Mouse (Mus musculus): ENCODE measurements around the gene Rimbp2. TPM values are rescaled to one million over a fixed set of nuclear protein-coding genes. Genes with fewer than 3 reads are reported as not detected.

Rimbp2 gene
- total RNA-seq, 1 experiment = 1.2 TPM

DNA sequence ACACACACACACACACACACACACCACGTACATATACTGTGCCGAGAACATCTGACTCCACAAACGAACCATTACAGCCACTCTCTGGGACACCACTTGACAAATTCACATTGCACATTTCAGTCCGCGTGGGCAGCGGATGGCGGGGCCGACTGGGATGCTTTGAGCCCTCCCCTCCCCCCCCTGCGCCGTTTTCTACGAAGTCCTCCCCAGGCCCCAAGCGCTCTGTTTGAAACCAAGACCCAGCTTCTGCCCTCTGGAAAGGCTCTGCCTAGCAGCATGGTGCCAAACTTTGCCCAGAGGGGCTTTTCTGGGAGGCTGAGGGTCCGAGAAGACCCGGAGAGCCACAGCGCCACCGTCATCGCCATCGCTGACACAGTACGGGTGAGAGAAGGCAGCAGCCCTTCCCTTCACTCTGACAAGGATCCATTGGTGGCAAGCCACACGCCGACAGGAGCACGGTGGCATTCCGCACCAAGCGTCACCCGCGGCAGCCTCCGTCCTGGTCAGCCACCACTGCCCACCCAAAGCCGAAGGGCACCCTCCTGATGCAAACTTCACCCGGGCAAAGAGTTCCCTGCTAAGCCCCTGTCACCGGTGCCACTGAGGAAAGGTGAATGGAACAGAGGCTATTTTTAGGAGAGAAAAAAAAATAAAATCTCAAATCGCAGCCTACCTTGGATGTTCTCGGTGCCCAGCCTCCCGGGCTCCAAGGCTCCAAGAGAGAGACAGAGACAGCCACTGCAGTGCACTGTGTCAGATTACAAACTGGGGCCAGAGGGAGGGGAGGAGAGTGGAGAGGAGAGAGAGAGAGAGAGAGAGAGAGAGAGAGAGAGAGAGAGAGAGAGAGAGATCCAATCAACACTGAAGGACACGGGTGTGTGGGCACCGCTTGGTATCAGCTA lies 743 bp downstream of the Rimbp2 start:
- Histone ChIP-seq H3K36me3 (ENCODE audit: control insufficient read depth, insufficient read depth, low read length, poor library complexity, severe bottlenecking) (no peaks in the 10 kb centered on the region), H3K9me3 (ENCODE audit: control insufficient read depth, insufficient read depth, low read depth, low read length) (no peaks in the 10 kb centered on the region), H3K9ac (ENCODE audit: insufficient read depth, low read depth, low read length, poor library complexity, severe bottlenecking) (peak overlapping the region; percentile 1; the same call in 1 of the 2 replicates), H3K27ac (ENCODE audit: insufficient read depth, low read depth, low read length, poor library complexity, severe bottlenecking) (no peak overlapping the region), H3K4me1 (ENCODE audit: control insufficient read depth in 2 of 2, insufficient read depth in 2 of 2, low read length in 2 of 2, poor library complexity in 1 of 2) (peaks cover 0 to 5% of the 10 kb centered on the region in 2 experiments; a peak in 1 of 4 replicates), H3K4me3 (ENCODE audit: insufficient read depth in 1 of 2, low read depth in 1 of 2, low read length in 2 of 2, poor library complexity in 1 of 2, severe bottlenecking in 1 of 2) (peak overlapping the region; percentile 37 to 50)
- in situ Hi-C loops (cut with MboI; ENCODE audit: low sequenced_read_pairs in 2 of 2, unreplicated experiment in 2 of 2) = no loop called here
- DNase-seq (ENCODE audit: low read depth, low spot score) = no peak
- TF ChIP-seq MAFK (IDR thresholded peaks at IDR 0.05; ENCODE audit: insufficient read depth, low read depth, low read length) = no peak
- TF ChIP-seq HCFC1 (IDR thresholded peaks at IDR 0.05; ENCODE audit: borderline replicate concordance, insufficient read depth, low read length) = no peak
- TF ChIP-seq ZNF384 (IDR thresholded peaks at IDR 0.05; ENCODE audit: low read depth, low read length) = no peak
- TF ChIP-seq CHD2 (IDR thresholded peaks at IDR 0.05; ENCODE audit: low read depth, low read length) = no peak
- no peak for TF ChIP-seq ZC3H11A (IDR thresholded peaks at IDR 0.05; ENCODE audit: borderline replicate concordance, low read depth, low read length)

DNA sequence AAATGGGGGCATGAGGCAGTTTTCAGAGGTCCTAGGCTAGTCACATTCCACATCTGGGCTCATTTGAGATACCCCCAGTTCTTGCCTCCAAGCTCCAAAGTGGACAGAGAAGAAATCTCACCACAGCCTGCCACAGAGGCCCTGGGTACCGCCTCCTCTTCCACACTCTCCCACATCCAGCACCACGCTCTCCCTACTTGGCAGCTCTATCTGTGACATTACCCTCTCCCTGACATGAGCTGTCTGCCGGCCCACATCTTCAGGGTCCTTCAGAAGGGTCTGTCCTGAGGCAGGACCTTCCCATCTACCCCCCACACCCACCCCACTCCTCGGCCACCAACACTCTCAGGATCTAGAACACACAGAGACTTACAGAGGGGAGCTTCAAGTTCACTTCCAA lies 1.8 kb downstream of the Rimbp2 start:
- H3K9ac ChIP-seq (ENCODE audit: insufficient read depth, low read depth, low read length, poor library complexity, severe bottlenecking) = no peak overlapping the region
- H3K4me3 ChIP-seq (ENCODE audit: insufficient read depth in 1 of 2, low read depth in 1 of 2, low read length in 2 of 2, poor library complexity in 1 of 2, severe bottlenecking in 1 of 2) = no peak overlapping the region
- no peak for DNase-seq (ENCODE audit: low read depth, low spot score)
- in situ Hi-C loops (cut with MboI; ENCODE audit: low sequenced_read_pairs in 2 of 2, unreplicated experiment in 2 of 2) = no loop called here
- no peak for TF ChIP-seq ZC3H11A (IDR thresholded peaks at IDR 0.05; ENCODE audit: borderline replicate concordance, low read depth, low read length)
- no peak for TF ChIP-seq CHD2 (IDR thresholded peaks at IDR 0.05; ENCODE audit: low read depth, low read length)
- no peak for TF ChIP-seq MAFK (IDR thresholded peaks at IDR 0.05; ENCODE audit: insufficient read depth, low read depth, low read length)
- no peak for TF ChIP-seq HCFC1 (IDR thresholded peaks at IDR 0.05; ENCODE audit: borderline replicate concordance, insufficient read depth, low read length)
- TF ChIP-seq ZNF384 (IDR thresholded peaks at IDR 0.05; ENCODE audit: low read depth, low read length) = no peak
- H3K36me3 ChIP-seq (ENCODE audit: control insufficient read depth, insufficient read depth, low read length, poor library complexity, severe bottlenecking) = no peaks in the 10 kb centered on the region
- peaks cover 0 to 5% of the 10 kb centered on the region in 2 experiments; a peak in 1 of 4 replicates for H3K4me1 ChIP-seq (ENCODE audit: control insufficient read depth in 2 of 2, insufficient read depth in 2 of 2, low read length in 2 of 2, poor library complexity in 1 of 2)
- H3K9me3 ChIP-seq (ENCODE audit: control insufficient read depth, insufficient read depth, low read depth, low read length) = no peaks in the 10 kb centered on the region
- no peak overlapping the region for H3K27ac ChIP-seq (ENCODE audit: insufficient read depth, low read depth, low read length, poor library complexity, severe bottlenecking)

DNA sequence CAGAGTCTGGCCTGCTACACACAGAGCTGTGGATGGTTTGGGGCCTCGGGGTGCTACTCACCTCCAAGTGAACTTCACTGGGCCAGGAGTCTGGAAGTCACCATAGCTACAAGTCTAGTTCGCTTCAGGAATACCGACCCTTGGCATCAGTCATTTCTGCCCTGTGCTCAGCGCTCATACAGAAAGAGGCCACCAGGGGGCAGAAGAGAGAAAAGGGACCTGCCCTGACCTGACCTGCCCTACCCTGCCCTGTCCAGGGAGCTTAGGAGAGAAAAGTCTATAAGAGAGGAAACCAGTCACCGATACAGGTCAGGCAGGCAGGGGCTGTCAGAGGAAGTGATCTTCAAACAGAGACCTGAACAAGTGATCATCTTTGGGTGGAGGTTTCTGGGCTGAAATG lies 6.2 kb downstream of the Rimbp2 start:
- no peaks in the 10 kb centered on the region for H3K9me3 ChIP-seq (ENCODE audit: control insufficient read depth, insufficient read depth, low read depth, low read length)
- H3K4me1 ChIP-seq (ENCODE audit: control insufficient read depth in 2 of 2, insufficient read depth in 2 of 2, low read length in 2 of 2, poor library complexity in 1 of 2) = no peaks in the 10 kb centered on the region; a peak in 1 of 4 replicates
- no peak for DNase-seq (ENCODE audit: low read depth, low spot score)
- TF ChIP-seq MAFK (IDR thresholded peaks at IDR 0.05; ENCODE audit: insufficient read depth, low read depth, low read length) (no peak), ZC3H11A (IDR thresholded peaks at IDR 0.05; ENCODE audit: borderline replicate concordance, low read depth, low read length) (no peak), CHD2 (IDR thresholded peaks at IDR 0.05; ENCODE audit: low read depth, low read length) (no peak), HCFC1 (IDR thresholded peaks at IDR 0.05; ENCODE audit: borderline replicate concordance, insufficient read depth, low read length) (no peak), ZNF384 (IDR thresholded peaks at IDR 0.05; ENCODE audit: low read depth, low read length) (no peak)
- H3K9ac ChIP-seq (ENCODE audit: insufficient read depth, low read depth, low read length, poor library complexity, severe bottlenecking) = no peak overlapping the region
- in situ Hi-C loops (cut with MboI; ENCODE audit: low sequenced_read_pairs in 2 of 2, unreplicated experiment in 2 of 2) = no loop called here
- H3K36me3 ChIP-seq (ENCODE audit: control insufficient read depth, insufficient read depth, low read length, poor library complexity, severe bottlenecking) = no peaks in the 10 kb centered on the region
- no peak overlapping the region for H3K27ac ChIP-seq (ENCODE audit: insufficient read depth, low read depth, low read length, poor library complexity, severe bottlenecking)
- H3K4me3 ChIP-seq (ENCODE audit: insufficient read depth in 1 of 2, low read depth in 1 of 2, low read length in 2 of 2, poor library complexity in 1 of 2, severe bottlenecking in 1 of 2) = no peak overlapping the region

- no peaks in the 10 kb centered on the region for H3K9me3 ChIP-seq (ENCODE audit: control insufficient read depth, insufficient read depth, low read depth, low read length)
- DNase-seq (ENCODE audit: low read depth, low spot score) = no peak
- in situ Hi-C loops (cut with MboI; ENCODE audit: low sequenced_read_pairs in 2 of 2, unreplicated experiment in 2 of 2) = no loop called here
Observed at GRCm38 (mm10) chr5:128940436-128940835, 12.8 kb downstream of the Rimbp2 start.

More at GRCm38 (mm10) chr5:128940436-128940835, 12.8 kb downstream of the Rimbp2 start:
- Histone ChIP-seq H3K36me3 (ENCODE audit: control insufficient read depth, insufficient read depth, low read length, poor library complexity, severe bottlenecking) (no peaks in the 10 kb centered on the region), H3K9ac (ENCODE audit: insufficient read depth, low read depth, low read length, poor library complexity, severe bottlenecking) (no peak overlapping the region), H3K27ac (ENCODE audit: insufficient read depth, low read depth, low read length, poor library complexity, severe bottlenecking) (no peak overlapping the region), H3K4me1 (ENCODE audit: control insufficient read depth in 2 of 2, insufficient read depth in 2 of 2, low read length in 2 of 2, poor library complexity in 1 of 2) (no peaks in the 10 kb centered on the region), H3K4me3 (ENCODE audit: insufficient read depth in 1 of 2, low read depth in 1 of 2, low read length in 2 of 2, poor library complexity in 1 of 2, severe bottlenecking in 1 of 2) (no peak overlapping the region)
- TF ChIP-seq HCFC1 (IDR thresholded peaks at IDR 0.05; ENCODE audit: borderline replicate concordance, insufficient read depth, low read length) (no peak), ZNF384 (IDR thresholded peaks at IDR 0.05; ENCODE audit: low read depth, low read length) (no peak), ZC3H11A (IDR thresholded peaks at IDR 0.05; ENCODE audit: borderline replicate concordance, low read depth, low read length) (no peak), CHD2 (IDR thresholded peaks at IDR 0.05; ENCODE audit: low read depth, low read length) (no peak), MAFK (IDR thresholded peaks at IDR 0.05; ENCODE audit: insufficient read depth, low read depth, low read length) (no peak)

Measured in ES-E14 (cell line).